Mouse (Mus musculus): ENCODE results near the gene Itpk1. TPM values are rescaled to one million over a fixed set of nuclear protein-coding genes. Genes with fewer than 3 reads are reported as not detected.

Gene Itpk1
- total RNA-seq, 2 experiments from 2014 or later: 13.0 to 19.1 TPM

GRCm38 (mm10) chr12:102607066-102607465 is 97.7 kb downstream of the Itpk1 start:
- no peak for ATAC-seq (replicated peaks; ENCODE audit: poor library complexity, severe bottlenecking)

GRCm38 (mm10) chr12:102605607-102606006 is 99.1 kb downstream of the Itpk1 start:
- no peak for ATAC-seq (replicated peaks; ENCODE audit: poor library complexity, severe bottlenecking)

DNA sequence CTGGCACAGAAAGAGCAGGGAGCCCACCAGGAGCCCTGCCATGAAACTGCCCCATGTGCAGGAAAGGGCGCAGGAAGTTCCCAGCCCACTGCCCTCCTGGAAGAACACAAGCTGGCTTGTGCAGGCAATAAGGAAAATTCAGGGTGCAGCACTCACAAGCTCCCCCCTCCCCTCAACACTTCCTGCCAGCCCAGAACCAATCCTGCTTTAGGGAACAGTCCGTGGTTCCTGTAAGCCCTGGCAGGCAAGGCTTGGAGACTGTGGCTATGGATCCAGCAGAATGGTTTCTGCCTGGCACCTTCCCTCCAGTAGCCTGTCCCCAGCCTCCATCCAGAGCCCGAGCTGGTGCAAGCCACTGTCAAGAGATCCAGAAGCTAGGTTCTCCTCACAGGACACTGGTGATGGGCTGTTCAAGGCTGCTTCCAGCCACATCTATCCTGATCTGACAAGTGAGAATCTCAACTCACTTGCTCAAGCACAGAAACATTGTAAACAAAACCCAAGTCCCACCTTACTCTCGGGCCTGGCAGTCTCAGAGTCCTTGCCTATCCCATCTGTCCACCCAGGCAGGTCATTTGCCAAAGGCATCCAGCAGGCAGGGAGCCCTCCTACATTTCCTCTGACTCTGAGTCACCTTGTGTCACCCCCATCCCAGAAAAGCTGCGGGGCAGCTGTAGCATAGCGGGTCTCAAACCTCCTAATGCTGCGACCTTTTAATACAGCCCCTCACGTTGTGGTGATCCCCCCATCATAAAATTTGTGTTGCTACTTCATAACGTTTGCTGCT is 102.3 kb downstream of the Itpk1 start:
- no peak for ATAC-seq (replicated peaks; ENCODE audit: poor library complexity, severe bottlenecking)

- no peak for ATAC-seq (replicated peaks; ENCODE audit: poor library complexity, severe bottlenecking)
These were observed 102.9 kb downstream of the Itpk1 start for GRCm38 (mm10) chr12:102601847-102602246.

DNA sequence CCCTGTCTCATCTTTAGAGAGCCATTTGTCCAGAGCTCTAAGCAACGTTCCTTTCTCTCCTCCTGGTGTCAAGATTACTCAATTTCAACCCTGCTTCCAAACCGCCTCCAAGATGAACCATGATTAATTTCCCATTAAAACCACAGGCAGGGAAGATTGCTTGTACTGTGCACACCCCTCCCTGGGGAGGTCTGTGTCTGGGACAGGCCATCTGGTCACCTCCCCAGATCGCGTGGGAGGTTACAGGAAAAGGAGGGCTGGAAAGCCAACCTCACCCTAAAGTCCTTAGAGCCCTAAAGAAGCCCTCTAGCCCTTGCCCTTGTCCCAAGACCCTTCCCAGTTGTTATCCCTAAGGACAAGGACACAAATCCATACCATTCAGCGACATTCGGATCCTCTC is 104.4 kb downstream of the Itpk1 start:
- no peak for ATAC-seq (replicated peaks; ENCODE audit: poor library complexity, severe bottlenecking)

GRCm38 (mm10) chr12:102599801-102600200 is 104.9 kb downstream of the Itpk1 start:
- no peak for ATAC-seq (replicated peaks; ENCODE audit: poor library complexity, severe bottlenecking)

GRCm38 (mm10) chr12:102598535-102598934 is 106.2 kb downstream of the Itpk1 start:
- no peak for ATAC-seq (replicated peaks; ENCODE audit: poor library complexity, severe bottlenecking)

- no peak for ATAC-seq (replicated peaks; ENCODE audit: poor library complexity, severe bottlenecking)
These were observed 107.3 kb downstream of the Itpk1 start for GRCm38 (mm10) chr12:102597466-102597865.

DNA sequence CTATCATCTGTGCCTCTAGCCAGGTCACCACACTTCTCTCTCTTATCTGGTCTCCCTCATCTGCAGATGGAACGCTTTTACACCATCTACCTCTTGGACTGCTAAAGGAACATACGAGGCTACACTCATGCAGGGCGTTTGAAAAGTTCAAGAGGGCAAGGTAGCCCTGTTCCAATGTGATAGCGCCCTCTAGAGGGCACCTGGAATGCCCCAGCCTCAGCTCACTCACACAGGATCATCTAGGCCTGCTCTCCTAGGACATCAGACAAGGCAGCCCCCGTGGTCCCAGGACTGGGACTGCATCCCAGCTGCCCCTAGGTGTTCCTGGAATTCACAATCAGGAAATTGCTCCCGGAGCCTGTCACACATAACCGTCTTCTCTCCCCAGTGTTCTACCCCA is 108.3 kb downstream of the Itpk1 start:
- ATAC-seq (replicated peaks; ENCODE audit: poor library complexity, severe bottlenecking): peak; percentile 42; the same call in 1 of the 2 replicates

DNA sequence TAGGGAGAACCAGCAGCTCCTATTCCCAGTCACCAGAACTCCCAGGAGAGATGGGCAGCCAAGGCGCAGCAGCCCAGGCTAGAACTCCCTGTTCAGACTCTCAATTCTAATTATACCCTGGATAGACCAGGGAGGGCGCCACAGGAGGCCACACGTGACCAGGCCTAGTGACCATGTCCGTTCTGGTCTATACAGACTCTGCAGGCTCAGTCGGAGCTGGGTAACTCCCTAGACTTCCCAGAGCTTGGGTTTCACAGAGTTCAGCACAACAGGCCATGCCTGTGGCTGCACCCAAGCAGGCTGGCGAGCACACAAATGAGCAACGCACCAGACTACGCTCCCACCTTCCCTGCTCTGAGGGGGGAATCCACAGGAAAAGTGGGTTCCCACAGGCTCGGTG is 110.1 kb downstream of the Itpk1 start:
- no peak for ATAC-seq (replicated peaks; ENCODE audit: poor library complexity, severe bottlenecking)

- ATAC-seq (replicated peaks; ENCODE audit: poor library complexity, severe bottlenecking): no peak
These were observed 111.0 kb downstream of the Itpk1 start for GRCm38 (mm10) chr12:102593699-102594098.

- ATAC-seq (replicated peaks; ENCODE audit: poor library complexity, severe bottlenecking): no peak
These were observed 113.9 kb downstream of the Itpk1 start for GRCm38 (mm10) chr12:102590711-102591360.

GRCm38 (mm10) chr12:102587106-102587505 is 117.6 kb downstream of the Itpk1 start:
- no peak for ATAC-seq (replicated peaks; ENCODE audit: poor library complexity, severe bottlenecking)

DNA sequence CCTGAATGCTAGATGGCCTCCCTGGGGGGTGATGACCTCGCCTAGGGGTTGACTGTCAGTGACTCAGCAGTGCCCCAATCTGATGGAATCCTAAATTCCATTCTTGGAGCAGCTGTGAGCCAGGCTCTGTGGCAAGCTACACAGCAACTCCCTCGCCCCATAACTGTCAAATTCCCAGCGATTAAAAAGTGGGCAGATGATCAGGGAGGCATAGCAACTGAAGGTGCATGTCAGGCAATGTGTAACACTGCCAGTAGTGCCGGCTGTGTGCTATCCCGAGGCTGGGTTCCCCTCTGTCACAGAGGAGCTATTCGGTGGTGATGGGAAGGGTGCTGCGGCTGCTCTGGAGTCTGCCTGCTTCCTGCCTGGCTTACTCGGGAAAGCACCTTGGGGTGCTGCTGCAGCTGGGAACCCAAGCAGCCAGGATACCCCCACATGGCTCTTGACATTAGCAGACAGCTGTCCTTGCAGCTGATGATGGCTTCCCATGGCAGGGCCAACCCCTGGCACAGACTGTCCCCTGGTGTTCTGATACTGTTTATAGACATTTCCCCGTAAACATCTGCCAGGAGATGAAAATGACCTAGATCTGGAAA is 118.3 kb downstream of the Itpk1 start:
- no peak for ATAC-seq (replicated peaks; ENCODE audit: poor library complexity, severe bottlenecking)

- no peak for ATAC-seq (replicated peaks; ENCODE audit: poor library complexity, severe bottlenecking)
These were observed 119.3 kb downstream of the Itpk1 start for GRCm38 (mm10) chr12:102585390-102585789.

GRCm38 (mm10) chr12:102582441-102582840 is 122.3 kb downstream of the Itpk1 start:
- no peak for ATAC-seq (replicated peaks; ENCODE audit: poor library complexity, severe bottlenecking)

DNA sequence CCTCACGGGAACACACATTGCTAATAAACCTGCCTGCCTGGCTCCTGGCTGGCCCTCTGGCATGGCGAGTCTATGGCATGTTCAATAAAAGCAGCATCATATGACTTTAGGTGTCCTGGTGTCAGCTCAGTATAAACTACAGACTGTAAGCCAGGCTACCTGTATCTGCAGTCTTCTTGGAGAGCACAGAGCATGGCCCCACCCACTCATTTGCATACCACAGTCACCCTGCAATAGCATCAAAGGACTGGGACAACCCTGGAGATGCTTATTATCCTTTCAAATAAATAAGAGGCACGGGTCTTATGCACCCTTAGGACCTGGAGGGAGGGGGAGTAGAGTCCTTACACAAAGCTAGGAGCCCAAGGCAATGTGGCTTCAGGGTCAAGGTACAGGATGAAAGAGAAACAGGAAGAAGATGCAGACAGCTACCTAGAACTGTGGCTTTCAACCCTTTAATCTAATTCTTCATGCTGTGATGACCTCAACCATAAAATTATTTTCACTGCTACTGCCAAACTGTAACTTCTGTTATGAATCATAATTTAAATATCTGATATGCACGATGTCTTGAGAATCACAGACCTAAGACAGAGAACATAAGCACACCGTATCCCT is 123.0 kb downstream of the Itpk1 start:
- no peak for ATAC-seq (replicated peaks; ENCODE audit: poor library complexity, severe bottlenecking)

DNA sequence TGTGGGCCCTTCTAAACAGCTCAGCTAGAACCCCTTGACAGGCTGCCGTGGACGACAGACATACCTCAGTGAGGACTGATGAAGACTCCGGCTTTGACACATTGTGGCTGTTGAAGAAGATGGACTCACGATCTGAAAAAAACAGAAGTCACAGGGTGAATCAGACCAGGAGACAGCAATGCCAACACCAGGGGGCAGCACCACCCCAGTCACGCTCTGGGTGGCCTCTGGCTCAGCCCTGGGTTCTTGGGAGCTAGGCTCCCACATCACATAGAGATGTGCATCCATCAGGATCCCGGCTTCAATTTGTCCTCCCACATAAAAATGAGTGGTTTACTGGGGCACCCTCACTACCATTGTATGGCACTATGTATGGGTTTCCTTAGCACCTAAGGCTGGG is 125.7 kb downstream of the Itpk1 start:
- peak; percentile 77 for ATAC-seq (replicated peaks; ENCODE audit: poor library complexity, severe bottlenecking)

DNA sequence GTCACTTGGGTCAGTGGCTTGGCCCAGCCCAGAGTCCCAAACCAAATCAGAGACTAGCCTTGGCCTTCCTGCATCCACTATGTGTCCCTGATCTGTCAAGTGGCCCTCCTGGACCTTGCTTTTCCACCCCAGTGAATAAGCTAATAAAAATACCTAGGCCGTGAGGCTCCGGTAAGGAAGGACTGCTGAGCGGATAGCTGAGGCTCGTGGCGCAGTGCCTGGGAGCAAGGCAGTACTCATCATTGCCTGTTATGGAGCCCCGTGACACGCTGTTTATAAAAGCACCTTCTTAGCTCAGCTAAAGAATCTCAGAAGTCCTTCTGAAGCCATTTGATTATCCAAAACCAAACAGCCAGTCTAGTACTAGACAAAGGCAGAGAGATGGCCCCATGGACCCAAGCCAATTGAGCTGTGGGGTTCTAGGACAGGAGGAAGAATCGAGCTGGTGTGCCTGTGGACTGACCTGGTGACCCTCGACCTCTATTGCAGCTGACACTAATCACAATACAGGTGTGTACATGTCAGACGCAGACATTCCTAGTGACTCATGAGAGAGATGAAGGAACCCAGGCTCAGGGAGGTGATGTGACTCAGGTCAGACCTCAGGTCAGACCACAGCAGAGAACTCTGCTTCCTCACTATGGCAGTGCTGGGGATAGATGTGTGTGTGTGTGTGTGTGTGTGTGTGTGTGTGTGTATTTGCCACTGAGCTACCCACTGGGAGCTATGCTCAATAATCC is 127.9 kb downstream of the Itpk1 start:
- no peak for ATAC-seq (replicated peaks; ENCODE audit: poor library complexity, severe bottlenecking)

- ATAC-seq (replicated peaks; ENCODE audit: poor library complexity, severe bottlenecking): no peak
These were observed 129.0 kb downstream of the Itpk1 start for GRCm38 (mm10) chr12:102575541-102576329.
